Mouse (Mus musculus) hindbrain, embryonic 13.5 days (tissue): ENCODE results near the gene Lgals3. TPM values are rescaled to one million over a fixed set of nuclear protein-coding genes. Genes with fewer than 3 reads are reported as not detected.
"Not testable (repeated sequence)": the region's sequence is repeated elsewhere in the genome, so short reads cannot be mapped to it uniquely, and the experiment has no call there.

ENCODE experiments used
- ATAC-seq: fragments of 200-750 bp; cut with Nextera tagmentation; 2 replicates; pipeline ENCODE4 v1.8.0; 2017; ENCODE audit warnings: moderate TSS enrichment; ENCODE audit not compliant: low FRiP score
- H3K27ac ChIP-seq: fragments of 300-500 bp; sonication (generic); 2 replicates; pipeline ENCODE4 v1.5.1; 2015; ENCODE audit warnings: inconsistent platforms, mild to moderate bottlenecking, moderate library complexity
- H3K27me3 ChIP-seq: fragments of 300-500 bp; sonication (generic); 2 replicates; pipeline ENCODE4 v1.6.1; 2015; ENCODE audit warnings: mild to moderate bottlenecking, inconsistent platforms
- H3K36me3 ChIP-seq: fragments of 300-500 bp; sonication (generic); 2 replicates; pipeline ENCODE4 v1.6.1; 2015; ENCODE audit warnings: mild to moderate bottlenecking, inconsistent platforms
- H3K4me1 ChIP-seq: fragments of 300-500 bp; sonication (generic); replicated peaks from 2 replicates; pipeline ENCODE4 v1.6.1; 2015; ENCODE audit warnings: inconsistent platforms
- H3K4me2 ChIP-seq: fragments of 300-500 bp; sonication (generic); 2 replicates; pipeline ENCODE4 v1.6.1; 2015; ENCODE audit warnings: inconsistent platforms, mild to moderate bottlenecking, moderate library complexity
- H3K4me3 ChIP-seq: fragments of 300-500 bp; sonication (generic); 2 replicates; pipeline ENCODE4 v1.5.1; 2015; ENCODE audit warnings: mild to moderate bottlenecking, inconsistent platforms
- H3K9ac ChIP-seq: fragments of 300-500 bp; sonication (generic); 2 replicates; pipeline ENCODE4 v1.6.1; 2015; ENCODE audit warnings: mild to moderate bottlenecking, inconsistent platforms
- H3K9me3 ChIP-seq: fragments of 300-500 bp; sonication (generic); 2 replicates; pipeline ENCODE4 v1.6.1; 2016; ENCODE audit warnings: inconsistent platforms
- WGBS: fragments of 180-500 bp; shearing (Covaris S2); methylation state at CpG from one replicate; pipeline ENCODE4 v1.1.7; 2015; 5-methylcytosine and 5-hydroxymethylcytosine counted together
- polyA plus RNA-seq: library from polyadenylated mRNA; unstranded; fragments of >200 nt; fragmentation: Nextera tagmentation; extraction: Ambion mirVana; gene quantifications from 2 replicates; pipeline ENCODE4 v1.2.1, GENCODE M21; 2015

Gene Lgals3
- 1.7 and 1.9 TPM in 2 replicates for polyA plus RNA-seq

DNA sequence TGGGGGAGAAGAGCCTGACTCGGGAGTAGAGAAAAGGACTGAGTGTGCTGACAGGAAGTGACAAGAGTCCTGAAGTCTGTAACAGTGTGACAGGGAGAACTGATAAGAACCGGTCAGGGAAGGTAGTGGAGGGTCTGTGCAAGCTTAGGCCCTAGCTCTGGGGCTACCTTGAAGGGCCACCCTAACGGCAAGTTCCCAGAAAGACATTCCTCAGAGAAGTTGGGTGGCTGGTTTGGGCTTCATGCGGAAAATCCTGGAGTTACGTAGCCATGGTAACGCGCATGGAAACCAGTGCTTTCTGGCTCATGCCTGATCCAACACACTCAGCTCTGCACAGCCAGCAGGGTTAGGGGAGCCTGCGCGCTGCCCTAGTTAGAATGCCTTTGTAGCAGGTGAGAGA, at the start of gene Lgals3:
Lgals3 (plus strand) TSS at position 291 of the 400 bp plus-strand sequence.
- 44% methylated on average over 9 of the region's 9 CpGs for WGBS
- 0 out of 2 replicates have a peak, but pooled peaks cover 16% of the 10 kb centered on the region for H3K27me3 ChIP-seq

DNA sequence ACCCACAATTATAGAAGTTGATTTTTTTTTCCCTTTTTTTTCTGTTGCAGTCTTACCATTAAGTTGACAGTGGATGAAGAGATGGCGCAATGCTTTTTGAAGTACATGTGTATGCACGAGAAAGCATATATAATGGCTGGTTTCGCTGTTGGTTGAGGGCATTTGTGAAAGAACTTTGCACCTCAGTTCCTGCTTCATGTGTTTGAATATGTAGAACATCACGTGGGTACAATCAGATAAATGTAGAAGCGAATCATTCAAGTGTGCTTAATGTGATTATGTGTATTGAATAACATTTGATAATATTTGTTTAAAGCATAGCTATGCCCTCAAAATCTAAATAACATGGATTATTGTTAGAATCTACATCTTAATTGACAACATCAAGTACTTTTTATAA, 48.2 kb upstream of the Lgals3 start:
- peaks cover 31% of the 10 kb centered on the region for H3K36me3 ChIP-seq
- no peak overlapping the region for H3K9ac ChIP-seq
- no peak overlapping the region for H3K4me2 ChIP-seq
- no peak overlapping the region for H3K4me3 ChIP-seq
- no peaks in the 10 kb centered on the region for H3K9me3 ChIP-seq
- H3K27ac ChIP-seq: no peak overlapping the region
- WGBS: 89% methylated on average over 5 of the region's 5 CpGs
- no peak for ATAC-seq
- no peaks in the 10 kb centered on the region for H3K27me3 ChIP-seq
- no peaks in the 10 kb centered on the region for H3K4me1 ChIP-seq

More for the DNA sequence above, at the start of gene Lgals3:
- ATAC-seq: peak; percentile 89
- Histone ChIP-seq H3K4me1 (peaks cover 19% of the 10 kb centered on the region), H3K9me3 (no peaks in the 10 kb centered on the region), H3K27ac (peak within 1 kb of the TSS; percentile 60), H3K4me3 (no peak within 1 kb of the TSS), H3K36me3 (no peaks in the 10 kb centered on the region), H3K4me2 (peak within 1 kb of the TSS; percentile 21; the same call in 1 of the 2 replicates), H3K9ac (no peak within 1 kb of the TSS)

GRCm38 (mm10) chr14:47321581-47321980, 46.0 kb upstream of the Lgals3 start:
- not testable (repeated sequence) for H3K27ac ChIP-seq, H3K9me3 ChIP-seq, ATAC-seq, H3K9ac ChIP-seq, H3K27me3 ChIP-seq, H3K4me3 ChIP-seq, H3K4me2 ChIP-seq, H3K4me1 ChIP-seq
- 91% methylated on average over 7 of the region's 8 CpGs for WGBS
- peaks cover 32% of the 10 kb centered on the region for H3K36me3 ChIP-seq

DNA sequence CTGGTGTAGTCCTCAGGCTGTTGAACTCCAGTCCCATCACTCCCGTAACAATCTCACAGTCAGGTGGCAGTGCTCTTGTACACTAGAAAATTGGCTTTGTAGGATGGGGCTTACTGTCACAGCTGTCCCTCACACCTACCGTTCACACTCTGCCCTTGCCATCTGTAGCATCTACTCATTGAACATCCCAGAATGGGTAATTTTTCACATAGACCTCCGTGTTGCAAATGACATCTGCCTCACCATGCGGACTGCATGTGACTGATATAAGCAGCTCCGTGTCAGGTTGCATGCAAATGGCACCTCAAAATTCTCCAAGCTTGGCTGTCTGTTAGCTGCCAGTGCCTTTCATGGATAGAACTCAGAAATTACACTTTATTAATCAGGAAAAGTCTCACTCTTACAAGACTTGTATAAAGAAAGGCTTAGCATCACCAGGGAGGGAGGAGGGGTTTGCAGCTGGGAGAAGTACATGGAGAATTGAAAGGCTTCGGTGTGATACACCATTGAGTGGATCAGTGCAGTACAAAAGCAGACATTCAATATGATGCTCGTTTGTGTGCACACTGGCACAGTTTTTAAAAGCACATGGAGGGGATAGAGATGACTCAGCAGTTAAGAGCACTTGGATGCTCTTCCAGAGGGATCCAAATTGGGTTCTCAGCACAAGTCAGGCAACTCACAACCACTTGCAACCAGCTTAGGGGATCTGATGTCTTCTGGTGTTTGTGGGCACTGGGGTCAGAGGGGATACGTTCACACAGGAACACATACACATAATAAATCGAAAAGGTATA, 41.4 kb upstream of the Lgals3 start:
- H3K4me1 ChIP-seq: no peaks in the 10 kb centered on the region
- no peak overlapping the region for H3K27ac ChIP-seq
- peaks cover 16% of the 10 kb centered on the region for H3K36me3 ChIP-seq
- H3K4me3 ChIP-seq: no peak overlapping the region
- no peaks in the 10 kb centered on the region for H3K9me3 ChIP-seq
- 86% methylated on average over 9 of the region's 9 CpGs for WGBS
- no peaks in the 10 kb centered on the region for H3K27me3 ChIP-seq
- H3K9ac ChIP-seq: no peak overlapping the region
- H3K4me2 ChIP-seq: no peak overlapping the region
- ATAC-seq: no peak

DNA sequence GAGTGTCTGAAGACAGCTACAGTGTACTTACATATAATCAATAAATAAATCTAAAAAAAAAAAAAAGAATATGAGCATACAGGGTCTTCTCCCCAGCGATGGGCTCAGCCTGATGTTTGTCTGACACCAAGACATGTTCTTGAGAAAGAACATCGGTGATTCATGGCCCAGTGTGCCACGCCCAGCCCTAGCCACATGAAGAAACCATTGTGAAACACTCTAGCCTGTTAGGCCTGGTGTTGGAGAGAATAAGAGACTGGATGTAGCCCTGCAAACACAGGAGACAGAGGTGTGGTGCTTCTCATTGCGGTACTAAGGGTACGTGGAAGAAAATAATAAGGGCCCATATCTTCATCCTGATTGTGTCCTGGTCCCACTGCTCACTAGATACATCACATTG, 40.2 kb upstream of the Lgals3 start:
- Histone ChIP-seq H3K9me3 (no peaks in the 10 kb centered on the region), H3K4me3 (no peak overlapping the region), H3K4me1 (no peaks in the 10 kb centered on the region), H3K9ac (no peak overlapping the region), H3K27me3 (no peaks in the 10 kb centered on the region), H3K36me3 (peaks cover 14% of the 10 kb centered on the region), H3K4me2 (no peak overlapping the region), H3K27ac (no peak overlapping the region)
- 97% methylated on average over 5 of the region's 5 CpGs for WGBS
- no peak for ATAC-seq

DNA sequence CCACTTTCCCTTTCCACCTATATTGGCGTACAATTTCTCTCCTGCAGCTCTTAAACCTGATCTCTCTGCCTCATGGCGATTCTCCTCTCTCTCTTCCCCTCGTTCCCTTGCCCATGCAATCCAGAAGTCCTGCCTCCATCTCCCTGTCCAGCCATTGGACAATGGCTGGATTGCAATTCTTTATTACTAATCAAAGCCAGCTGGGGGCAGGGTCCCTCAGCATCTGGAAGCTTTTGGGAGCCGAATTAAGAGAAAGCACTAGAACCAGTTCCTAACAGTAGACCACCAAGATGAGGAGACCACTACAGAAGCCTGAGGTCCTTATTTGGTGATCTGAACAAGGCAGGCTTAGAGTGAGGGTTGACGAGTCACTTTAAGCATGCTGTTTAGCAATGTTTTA, 35.6 kb upstream of the Lgals3 start:
- Histone ChIP-seq H3K27me3 (no peaks in the 10 kb centered on the region), H3K9ac (no peak overlapping the region), H3K36me3 (no peaks in the 10 kb centered on the region), H3K4me3 (no peak overlapping the region), H3K4me1 (no peaks in the 10 kb centered on the region), H3K4me2 (no peak overlapping the region), H3K9me3 (no peaks in the 10 kb centered on the region), H3K27ac (no peak overlapping the region)
- 75% methylated on average over 5 of the region's 5 CpGs for WGBS
- ATAC-seq: no peak

- Histone ChIP-seq H3K27ac (no peak overlapping the region), H3K27me3 (no peaks in the 10 kb centered on the region), H3K4me3 (no peak overlapping the region), H3K4me2 (no peak overlapping the region), H3K9me3 (no peaks in the 10 kb centered on the region), H3K9ac (no peak overlapping the region), H3K36me3 (no peaks in the 10 kb centered on the region), H3K4me1 (no peaks in the 10 kb centered on the region)
- 77% methylated on average over 4 of the region's 4 CpGs for WGBS
- no peak for ATAC-seq
These were observed 32.7 kb upstream of the Lgals3 start for GRCm38 (mm10) chr14:47334819-47335218.

GRCm38 (mm10) chr14:47335300-47335699, 32.3 kb upstream of the Lgals3 start:
- ATAC-seq: no peak
- Histone ChIP-seq H3K4me3 (no peak overlapping the region), H3K4me1 (no peaks in the 10 kb centered on the region), H3K9ac (no peak overlapping the region), H3K27ac (no peak overlapping the region), H3K36me3 (no peaks in the 10 kb centered on the region), H3K9me3 (no peaks in the 10 kb centered on the region), H3K4me2 (no peak overlapping the region), H3K27me3 (no peaks in the 10 kb centered on the region)
- WGBS: 66% methylated on average over 3 of the region's 3 CpGs

DNA sequence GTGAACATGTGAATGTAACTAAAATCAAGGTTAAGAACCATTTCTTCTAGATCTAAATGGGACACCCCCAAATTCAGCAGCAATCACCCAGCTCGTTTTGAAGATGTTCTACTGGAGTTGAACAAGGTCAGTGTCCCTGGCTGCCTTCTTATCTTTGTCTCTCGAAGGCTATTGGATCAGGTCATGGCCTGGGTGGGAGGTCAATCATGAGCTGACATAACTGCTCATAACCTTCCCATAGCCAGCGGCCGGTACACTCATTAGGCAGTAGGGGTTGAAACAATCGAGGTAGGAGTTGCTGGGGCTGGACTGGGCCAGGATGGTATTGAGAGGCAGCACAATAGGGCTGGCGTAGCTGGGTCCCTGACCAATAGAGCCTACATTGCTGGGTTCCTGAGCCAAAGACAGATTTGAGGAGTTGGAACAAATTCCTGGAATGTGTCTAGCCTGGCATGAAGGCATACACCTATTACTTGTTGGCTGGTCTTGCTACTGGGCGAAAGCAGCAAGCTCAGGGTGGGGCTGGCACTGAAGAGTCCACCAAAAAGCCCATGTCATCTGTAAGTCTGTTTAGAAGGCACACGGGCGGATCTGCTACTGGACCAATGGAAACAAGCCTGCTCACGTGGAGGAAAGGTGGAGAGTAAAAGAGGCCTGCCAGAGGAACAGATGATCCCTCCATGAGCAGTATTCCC, 27.2 kb upstream of the Lgals3 start:
- ATAC-seq: no peak
- H3K4me2 ChIP-seq: no peak overlapping the region
- H3K27ac ChIP-seq: no peak overlapping the region
- no peak overlapping the region for H3K4me3 ChIP-seq
- H3K9ac ChIP-seq: no peak overlapping the region
- H3K27me3 ChIP-seq: no peaks in the 10 kb centered on the region
- no peaks in the 10 kb centered on the region for H3K36me3 ChIP-seq
- 84% methylated on average over 10 of the region's 10 CpGs for WGBS
- H3K9me3 ChIP-seq: no peaks in the 10 kb centered on the region
- H3K4me1 ChIP-seq: 0 out of 2 replicates have a peak, but pooled peaks cover 3% of the 10 kb centered on the region

DNA sequence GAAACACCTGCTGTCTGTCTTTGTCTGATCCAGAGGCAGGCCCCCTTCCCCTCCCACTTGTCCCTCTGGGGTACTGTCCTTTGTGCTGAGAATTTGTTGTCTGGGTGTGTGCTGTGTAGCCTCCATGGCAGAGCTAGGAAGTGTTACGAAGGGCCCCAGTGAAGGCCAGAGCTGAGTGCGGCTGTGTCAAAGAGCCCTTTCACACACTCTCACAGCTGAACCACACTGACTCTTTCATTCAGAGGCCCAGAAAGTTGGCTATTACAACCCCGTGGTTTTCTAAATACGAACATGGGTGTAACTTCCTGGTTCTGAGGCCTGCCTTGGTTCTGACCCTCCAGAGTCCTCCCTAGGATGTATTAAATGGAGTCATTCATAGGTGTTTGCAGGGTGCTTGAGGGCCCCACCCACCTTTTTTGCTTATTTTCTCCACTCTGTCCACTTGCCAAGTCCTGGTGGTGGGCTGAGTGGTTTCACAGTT, 25.7 kb upstream of the Lgals3 start:
- Histone ChIP-seq H3K27me3 (no peaks in the 10 kb centered on the region), H3K9ac (no peak overlapping the region), H3K4me2 (no peak overlapping the region), H3K4me1 (0 out of 2 replicates have a peak, but pooled peaks cover 3% of the 10 kb centered on the region), H3K36me3 (no peaks in the 10 kb centered on the region), H3K9me3 (no peaks in the 10 kb centered on the region), H3K4me3 (no peak overlapping the region), H3K27ac (0 out of 2 replicates have a peak overlapping the region, but pooled peaks have one; percentile 8)
- 59% methylated on average over 4 of the region's 4 CpGs for WGBS
- no peak for ATAC-seq

DNA sequence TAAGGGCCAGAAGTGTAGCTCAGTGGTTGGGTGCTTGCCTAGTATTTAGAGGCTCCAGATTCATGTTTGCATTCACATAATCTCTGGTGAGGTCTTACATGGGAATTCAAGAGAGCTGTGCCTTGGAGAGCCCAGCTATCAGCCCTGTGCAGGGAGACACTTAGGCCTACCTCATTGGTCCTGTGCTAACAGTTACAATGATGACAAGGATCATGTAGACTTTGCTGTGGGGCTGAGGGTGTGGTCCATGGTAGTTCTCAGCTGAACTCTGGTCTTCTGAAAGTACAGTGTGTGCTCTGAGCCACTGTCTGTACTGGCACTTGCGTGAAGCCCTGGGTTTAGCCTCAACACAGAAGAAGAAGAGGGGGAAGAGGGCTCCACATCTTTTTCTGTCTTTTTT, 20.8 kb upstream of the Lgals3 start:
- Histone ChIP-seq H3K4me2 (no peak overlapping the region), H3K4me1 (0 out of 2 replicates have a peak, but pooled peaks cover under 1% of the 10 kb centered on the region), H3K27ac (no peak overlapping the region), H3K9ac (no peak overlapping the region), H3K27me3 (no peaks in the 10 kb centered on the region), H3K4me3 (no peak overlapping the region), H3K36me3 (no peaks in the 10 kb centered on the region), H3K9me3 (no peaks in the 10 kb centered on the region)
- no peak for ATAC-seq
- whole genome bisulfite sequencing: 87% methylated on average over 1 of the region's 1 CpGs

GRCm38 (mm10) chr14:47350974-47351373, 16.6 kb upstream of the Lgals3 start:
- no peaks in the 10 kb centered on the region for H3K4me1 ChIP-seq
- no peaks in the 10 kb centered on the region for H3K27me3 ChIP-seq
- H3K9ac ChIP-seq: no peak overlapping the region
- no peak overlapping the region for H3K27ac ChIP-seq
- no peak overlapping the region for H3K4me3 ChIP-seq
- ATAC-seq: no peak
- WGBS: 67% methylated on average over 2 of the region's 2 CpGs
- H3K9me3 ChIP-seq: no peaks in the 10 kb centered on the region
- H3K4me2 ChIP-seq: no peak overlapping the region
- no peaks in the 10 kb centered on the region for H3K36me3 ChIP-seq
